Mouse (Mus musculus): ENCODE data around the gene Ctsa.
"Not testable (repeated sequence)": the region's sequence is repeated elsewhere in the genome, so short reads cannot be mapped to it uniquely, and the experiment has no call there.

Gene Ctsa

GRCm38 (mm10) chr2:164845782-164846181 lies 13.1 kb downstream of the Ctsa start:
- DNase-seq (ENCODE audit: low spot score in 2 of 2): peak in 1 of 2 experiments; percentile 47

GRCm38 (mm10) chr2:164850061-164850460 lies 17.4 kb downstream of the Ctsa start:
- peak; percentile 28 to 43 for DNase-seq (ENCODE audit: low spot score in 2 of 2)

GRCm38 (mm10) chr2:164855572-164855971 lies 22.9 kb downstream of the Ctsa start:
- DNase-seq (ENCODE audit: low spot score in 2 of 2): not testable (repeated sequence)

GRCm38 (mm10) chr2:164856309-164857100 lies 23.8 kb downstream of the Ctsa start:
- no peak for DNase-seq (ENCODE audit: low spot score in 2 of 2)

- DNase-seq (ENCODE audit: low spot score in 2 of 2): peak in 1 of 2 experiments; percentile 33
Measured at GRCm38 (mm10) chr2:164857101-164857821, 24.6 kb downstream of the Ctsa start, which contains the start of gene Pltp. Gene Pltp (minus strand): TSS chr2:164857711.

GRCm38 (mm10) chr2:164857842-164858553 lies 25.3 kb downstream of the Ctsa start:
- DNase-seq (ENCODE audit: low spot score in 2 of 2): no peak

- no peak for DNase-seq (ENCODE audit: low spot score in 2 of 2)
Measured at GRCm38 (mm10) chr2:164859155-164859554, 26.5 kb downstream of the Ctsa start.

GRCm38 (mm10) chr2:164859640-164860432 lies 27.2 kb downstream of the Ctsa start:
- DNase-seq (ENCODE audit: low spot score in 2 of 2): no peak

GRCm38 (mm10) chr2:164861094-164861493 lies 28.4 kb downstream of the Ctsa start:
- no peak for DNase-seq (ENCODE audit: low spot score in 2 of 2)

- no peak for DNase-seq (ENCODE audit: low spot score in 2 of 2)
Measured at GRCm38 (mm10) chr2:164862179-164862861, 29.6 kb downstream of the Ctsa start.

GRCm38 (mm10) chr2:164863411-164863810 lies 30.7 kb downstream of the Ctsa start:
- not testable (repeated sequence) for DNase-seq (ENCODE audit: low spot score in 2 of 2)

- DNase-seq (ENCODE audit: low spot score in 2 of 2): no peak
Measured at GRCm38 (mm10) chr2:164864593-164864992, 31.9 kb downstream of the Ctsa start.

GRCm38 (mm10) chr2:164866741-164867551 lies 34.3 kb downstream of the Ctsa start:
- DNase-seq (ENCODE audit: low spot score in 2 of 2): peak in 1 of 2 experiments; percentile 34

- DNase-seq (ENCODE audit: low spot score in 2 of 2): no peak
Measured at GRCm38 (mm10) chr2:164867566-164867965, 34.9 kb downstream of the Ctsa start.

- peak in 1 of 2 experiments; percentile 73 for DNase-seq (ENCODE audit: low spot score in 2 of 2)
Measured at GRCm38 (mm10) chr2:164868491-164868890, 35.8 kb downstream of the Ctsa start.

- DNase-seq (ENCODE audit: low spot score in 2 of 2): no peak
Measured at GRCm38 (mm10) chr2:164871602-164872303, 39.1 kb downstream of the Ctsa start.

GRCm38 (mm10) chr2:164873621-164874020 lies 40.9 kb downstream of the Ctsa start:
- no peak for DNase-seq (ENCODE audit: low spot score in 2 of 2)

GRCm38 (mm10) chr2:164874239-164874769 lies 41.6 kb downstream of the Ctsa start:
- no peak for DNase-seq (ENCODE audit: low spot score in 2 of 2)

GRCm38 (mm10) chr2:164875648-164876047 lies 43.0 kb downstream of the Ctsa start:
- DNase-seq (ENCODE audit: low spot score in 2 of 2): not testable (repeated sequence)
